Mouse (Mus musculus) CH12.LX (cell line): ENCODE data around the gene Alkbh4. TPM values are rescaled to one million over a fixed set of nuclear protein-coding genes. Genes with fewer than 3 reads are reported as not detected.

Experiments
- DNase-seq: peaks from one replicate; pipeline ENCODE4 v3.0.0-alpha.2; 2013; ENCODE audit errors: extremely low read depth
- H3K27ac ChIP-seq: 2 replicates; pipeline ENCODE4 v1.5.1; 2012; ENCODE audit warnings: low read depth, mild to moderate bottlenecking, control low read depth, moderate library complexity; ENCODE audit not compliant: insufficient read depth
- H3K27me3 ChIP-seq: replicated peaks from 2 replicates; pipeline ENCODE3; 2012; ENCODE audit warnings: inconsistent platforms
- H3K36me3 ChIP-seq, 2 experiments: replicated peaks in 1 of 2; 2 replicates each; pipeline versions ENCODE3 to v1.6.1; 2012; ENCODE audit warnings: inconsistent platforms in 1 of 2, low read length in 1 of 2, mild to moderate bottlenecking in 1 of 2, mixed read lengths in 1 of 2, moderate library complexity in 1 of 2; ENCODE audit not compliant: control insufficient read depth in 1 of 2, insufficient read depth in 1 of 2
- H3K4me1 ChIP-seq, 2 experiments: 2 replicates each; pipeline ENCODE4 v1.6.1; 2012; ENCODE audit warnings: inconsistent platforms in 1 of 2, moderate library complexity in 1 of 2; ENCODE audit not compliant: insufficient read depth in 2 of 2, control insufficient read depth in 1 of 2
- H3K4me2 ChIP-seq: 2 replicates; pipeline ENCODE4 v1.6.1; 2012; ENCODE audit warnings: low read depth, mild to moderate bottlenecking, control low read depth; ENCODE audit not compliant: poor library complexity, insufficient read depth, severe bottlenecking
- H3K4me3 ChIP-seq, 3 experiments: fragments of 150-350 bp in 1 of 3; sonication (generic) in 1 of 3; replicated peaks in 1 of 3; 2 replicates each; pipeline versions ENCODE3 to v1.5.1; 2011 to 2012; ENCODE audit warnings: low read depth in 2 of 3, low read length in 2 of 3, mild to moderate bottlenecking in 2 of 3, moderate library complexity in 2 of 3, control low read depth in 1 of 3, improper control_type of control experiment in 1 of 3, inconsistent platforms in 1 of 3, mixed read lengths in 1 of 3; ENCODE audit not compliant: poor library complexity in 1 of 3
- H3K79me2 ChIP-seq: replicated peaks from 2 replicates; pipeline ENCODE4 v1.6.1; 2012; ENCODE audit warnings: mild to moderate bottlenecking, moderate library complexity; ENCODE audit not compliant: control insufficient read depth, poor library complexity, insufficient read depth, severe bottlenecking; ENCODE audit errors: extremely low read depth
- H3K9ac ChIP-seq: 2 replicates; pipeline ENCODE4 v1.6.1; 2012; ENCODE audit warnings: low read depth, mild to moderate bottlenecking, control low read depth, moderate library complexity; ENCODE audit not compliant: insufficient read depth
- H3K9me3 ChIP-seq: replicated peaks from 2 replicates; pipeline ENCODE3; 2012; ENCODE audit warnings: low read length, inconsistent platforms, mixed read lengths
- CHD2 ChIP-seq: IDR thresholded peaks from 2 replicates; pipeline ENCODE4 v1.6.1; 2011; ENCODE audit warnings: low read length, improper control_type of control experiment
- CTCF ChIP-seq, 2 experiments: IDR thresholded peaks in 1 of 2; conservative IDR thresholded peaks in 1 of 2; 2 replicates each; pipeline ENCODE4 v1.5.1; 2011 to 2012; ENCODE audit warnings: low read depth in 2 of 2, low read length in 2 of 2, improper control_type of control experiment in 1 of 2, inconsistent platforms in 1 of 2, mild to moderate bottlenecking in 1 of 2, moderate library complexity in 1 of 2
- E2F4 ChIP-seq: IDR thresholded peaks from 2 replicates; pipeline ENCODE4 v1.6.1; 2011; ENCODE audit warnings: low read depth, low read length, improper control_type of control experiment; ENCODE audit not compliant: insufficient replicate concordance
- GABPA ChIP-seq: IDR thresholded peaks from 2 replicates; pipeline ENCODE4 v1.6.1; 2012; ENCODE audit warnings: low read depth, low read length, improper control_type of control experiment, inconsistent platforms; ENCODE audit not compliant: insufficient replicate concordance
- IRF4 ChIP-seq: IDR thresholded peaks from 2 replicates; pipeline ENCODE4 v1.6.1; 2014; ENCODE audit warnings: low read depth, mild to moderate bottlenecking, inconsistent platforms, low read length, improper control_type of control experiment
- JUN ChIP-seq: IDR thresholded peaks from 2 replicates; pipeline ENCODE4 v1.6.1; 2011; ENCODE audit warnings: low read depth, mild to moderate bottlenecking, low read length, improper control_type of control experiment, moderate library complexity; ENCODE audit not compliant: insufficient read depth
- KAT2A ChIP-seq: IDR thresholded peaks from 2 replicates; pipeline ENCODE4 v1.6.1; 2012; ENCODE audit warnings: low read length, improper control_type of control experiment, inconsistent platforms; ENCODE audit not compliant: insufficient replicate concordance
- MYC ChIP-seq: IDR thresholded peaks from 2 replicates; pipeline ENCODE4 v1.6.1; 2011; ENCODE audit warnings: low read depth, mild to moderate bottlenecking, improper control_type of control experiment, low read length
- RAD21 ChIP-seq: IDR thresholded peaks from 2 replicates; pipeline ENCODE4 v1.6.1; 2011; ENCODE audit warnings: low read depth, mild to moderate bottlenecking, low read length, improper control_type of control experiment, moderate library complexity
- RCOR1 ChIP-seq: conservative IDR thresholded peaks from 2 replicates; pipeline ENCODE4 v1.6.1; 2012; ENCODE audit warnings: low read depth, mild to moderate bottlenecking, inconsistent platforms, low read length, improper control_type of control experiment
- SMC3 ChIP-seq: IDR thresholded peaks from 2 replicates; pipeline ENCODE4 v1.6.1; 2011; ENCODE audit warnings: low read depth, low read length, improper control_type of control experiment
- UBTF ChIP-seq: IDR thresholded peaks from 2 replicates; pipeline ENCODE4 v1.6.1; 2012; ENCODE audit warnings: low read depth, mild to moderate bottlenecking, inconsistent platforms, low read length, improper control_type of control experiment, moderate library complexity
- USF2 ChIP-seq: conservative IDR thresholded peaks from 2 replicates; pipeline ENCODE4 v1.6.1; 2011; ENCODE audit warnings: low read depth, low read length, improper control_type of control experiment
- ZC3H11A ChIP-seq: IDR thresholded peaks from 2 replicates; pipeline ENCODE4 v1.6.1; 2012; ENCODE audit warnings: low read depth, mild to moderate bottlenecking, inconsistent platforms, low read length, improper control_type of control experiment
- ZMIZ1 ChIP-seq: IDR thresholded peaks from 2 replicates; pipeline ENCODE4 v1.6.1; 2012; ENCODE audit warnings: low read depth, mild to moderate bottlenecking, inconsistent platforms, low read length, improper control_type of control experiment
- dilution Hi-C: fragments of 300-500 bp; cut with MboI; formaldehyde crosslinking; loops from 2 replicates; pipeline ENCODE4 v1.14.3; 2020; ENCODE audit warnings: low sequenced_read_pairs; ENCODE audit not compliant: extremely low pct_unique_long_range_greater_than_20kb, extremely low pct_ligation_motif_present
- in situ Hi-C: fragments of 300-500 bp; cut with MboI; formaldehyde crosslinking; loops from 3 replicates; pipeline ENCODE4 v1.14.3; 2019; ENCODE audit warnings: low sequenced_read_pairs, low pct_ligation_motif_present, low pct_unique_long_range_greater_than_20kb, mixed read lengths
- polyA plus RNA-seq: library from polyadenylated mRNA; unstranded; fragments of >175 nt; gene quantifications from 2 replicates; pipeline ENCODE4 v1.2.1, GENCODE M21; 2012; ENCODE audit warnings: low read depth; ENCODE audit not compliant: insufficient read length
- total RNA-seq, 2 experiments: library from RNA; depleted of rRNA; stranded (reverse); fragments of 300-350 nt in 1 of 2; fragments of >200 nt in 1 of 2; gene quantifications; 2 replicates each; pipeline ENCODE4 v1.2.3; 2012 to 2014

Alkbh4 gene
- total and polyA plus RNA-seq, 3 experiments, result 12.2 to 15.9 (median 12.9) TPM

DNA sequence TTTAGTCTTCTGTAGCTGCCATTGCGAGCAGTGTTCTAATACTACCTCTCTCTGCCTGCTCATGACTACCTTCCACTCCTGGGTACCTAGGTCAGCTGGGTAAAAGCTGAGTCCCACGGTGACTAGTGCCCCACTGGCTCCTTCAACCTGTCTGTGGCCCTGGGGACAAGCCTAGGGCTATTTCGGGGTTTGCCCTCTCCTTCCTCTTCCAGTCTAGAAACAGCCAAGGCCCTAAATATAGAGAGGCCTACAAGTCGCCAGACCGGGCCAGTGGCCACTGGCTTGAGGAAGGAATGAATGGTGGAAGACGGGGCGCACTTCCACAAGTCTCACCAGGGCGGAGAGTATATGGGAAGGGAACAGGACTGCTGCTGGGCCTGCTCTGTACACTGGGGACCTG is 49.7 kb upstream of the Alkbh4 start:
- Histone ChIP-seq H3K4me3 (no peak overlapping the region), H3K9ac (no peak overlapping the region), H3K79me2 (no peaks in the 10 kb centered on the region), H3K27me3 (peaks cover 68% of the 10 kb centered on the region), H3K4me2 (no peak overlapping the region), H3K36me3 (no peaks in the 10 kb centered on the region), H3K27ac (no peak overlapping the region), H3K4me1 (peaks cover 2 to 31% of the 10 kb centered on the region in 2 experiments; a peak in 3 of 4 replicates), H3K9me3 (peaks cover 5% of the 10 kb centered on the region)
- no peak for DNase-seq
- dilution Hi-C loops (no loop called here), in situ Hi-C loops (no loop called here)
- TF ChIP-seq ZC3H11A, result no peak
- no peak for TF ChIP-seq ZMIZ1
- no peak for TF ChIP-seq E2F4
- no peak for TF ChIP-seq IRF4
- no peak for TF ChIP-seq CHD2
- TF ChIP-seq RAD21, result no peak
- no peak for TF ChIP-seq JUN
- no peak for TF ChIP-seq UBTF
- TF ChIP-seq MYC, result no peak
- no peak for TF ChIP-seq USF2
- TF ChIP-seq KAT2A, result no peak
- TF ChIP-seq SMC3, result no peak
- TF ChIP-seq RCOR1, result no peak
- no peak for TF ChIP-seq GABPA

DNA sequence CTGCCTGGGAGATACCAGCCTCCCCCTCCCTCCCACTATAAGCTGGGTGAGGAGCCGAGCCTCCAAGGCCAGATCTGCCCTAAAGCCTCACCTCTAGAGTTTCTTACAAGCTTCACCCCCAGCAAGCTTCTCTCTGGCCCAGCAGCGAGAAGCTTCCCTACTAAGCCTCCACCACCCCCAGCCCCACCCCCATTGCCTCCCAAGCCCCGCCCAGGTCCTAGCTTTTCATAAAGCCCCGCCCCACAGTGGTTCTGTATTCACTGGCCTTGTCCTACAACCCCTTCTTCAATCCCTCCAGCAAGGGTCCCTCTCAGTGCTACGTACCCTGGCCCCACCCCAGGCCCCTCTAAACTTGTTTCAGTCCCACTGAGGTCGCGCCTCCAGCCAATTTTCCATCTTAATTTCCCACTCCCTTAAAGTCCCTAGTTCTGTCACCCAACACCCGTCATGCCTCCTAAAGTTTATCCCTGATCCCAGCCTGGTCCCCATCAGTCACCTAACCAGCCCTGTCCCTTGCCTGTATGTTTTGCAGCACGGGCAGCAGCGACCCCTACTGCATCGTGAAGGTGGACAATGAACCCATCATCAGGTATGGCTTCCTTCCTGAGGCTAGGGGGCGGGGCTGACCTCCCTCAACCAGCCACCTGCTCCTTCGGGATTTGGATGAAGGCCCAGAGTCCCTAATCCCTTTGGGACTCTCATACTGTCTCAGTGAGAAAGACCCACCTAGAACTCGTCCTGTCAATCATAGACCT is 46.9 kb upstream of the Alkbh4 start:
- DNase-seq, result no peak
- Histone ChIP-seq H3K27me3 (peaks cover 80% of the 10 kb centered on the region), H3K4me3 (no peak overlapping the region), H3K4me1 (peaks cover 2 to 35% of the 10 kb centered on the region in 2 experiments; a peak in 3 of 4 replicates), H3K4me2 (no peak overlapping the region), H3K36me3 (no peaks in the 10 kb centered on the region), H3K9ac (no peak overlapping the region), H3K27ac (no peak overlapping the region), H3K9me3 (no peaks in the 10 kb centered on the region), H3K79me2 (no peaks in the 10 kb centered on the region)
- peak in 1 of 2 experiments; percentile 23; a peak in 2 of 4 replicates for TF ChIP-seq CTCF (conservative IDR thresholded peaks at IDR 0.05 in 1 of 2, IDR thresholded peaks at IDR 0.05 in 1 of 2; ENCODE audit: low read depth in 2 of 2, low read length in 2 of 2)
- no peak for TF ChIP-seq USF2
- dilution Hi-C loops (no loop called here), in situ Hi-C loops (no loop called here)
